Mouse (Mus musculus) cerebellum, adult 9-10 months (tissue): ENCODE results near the gene St6gal1.
"Not testable (repeated sequence)": the region's sequence is repeated elsewhere in the genome, so short reads cannot be mapped to it uniquely, and the experiment has no call there.

Source experiments
- DNase-seq: peaks from one replicate; pipeline ENCODE4 v3.0.0; 2022

St6gal1 gene

GRCm38 (mm10) chr16:23224671-23225068 is at the start of gene St6gal1:
TSS of gene St6gal1 (plus strand) at chr16:23224740.
- peak; percentile 41 for DNase-seq

- DNase-seq, result no peak
Observed at GRCm38 (mm10) chr16:23174855-23175254, 49.7 kb upstream of the St6gal1 start.

- no peak for DNase-seq
Observed at GRCm38 (mm10) chr16:23175956-23176355, 48.6 kb upstream of the St6gal1 start.

GRCm38 (mm10) chr16:23177856-23178255 is 46.7 kb upstream of the St6gal1 start:
- DNase-seq, result no peak

- DNase-seq, result no peak
Observed at GRCm38 (mm10) chr16:23178796-23179195, 45.7 kb upstream of the St6gal1 start.

- not testable (repeated sequence) for DNase-seq
Observed at GRCm38 (mm10) chr16:23179436-23179835, 45.1 kb upstream of the St6gal1 start.

- DNase-seq, result no peak
Observed at GRCm38 (mm10) chr16:23181054-23181453, 43.5 kb upstream of the St6gal1 start.

GRCm38 (mm10) chr16:23181487-23181886 is 43.1 kb upstream of the St6gal1 start:
- no peak for DNase-seq

- no peak for DNase-seq
Observed at GRCm38 (mm10) chr16:23181942-23182597, 42.5 kb upstream of the St6gal1 start.

GRCm38 (mm10) chr16:23185824-23186223 is 38.7 kb upstream of the St6gal1 start:
- DNase-seq, result no peak

GRCm38 (mm10) chr16:23186418-23186817 is 38.1 kb upstream of the St6gal1 start:
- no peak for DNase-seq

GRCm38 (mm10) chr16:23187983-23188382 is 36.6 kb upstream of the St6gal1 start:
- no peak for DNase-seq

GRCm38 (mm10) chr16:23189612-23190011 is 34.9 kb upstream of the St6gal1 start:
- no peak for DNase-seq

GRCm38 (mm10) chr16:23191560-23192242 is 32.8 kb upstream of the St6gal1 start:
- no peak for DNase-seq

GRCm38 (mm10) chr16:23195618-23196017 is 28.9 kb upstream of the St6gal1 start:
- DNase-seq, result no peak

- DNase-seq, result no peak
Observed at GRCm38 (mm10) chr16:23196296-23196695, 28.2 kb upstream of the St6gal1 start.

GRCm38 (mm10) chr16:23196791-23197190 is 27.7 kb upstream of the St6gal1 start:
- no peak for DNase-seq

GRCm38 (mm10) chr16:23201498-23201897 is 23.0 kb upstream of the St6gal1 start:
- DNase-seq, result no peak

- no peak for DNase-seq
Observed at GRCm38 (mm10) chr16:23214314-23214713, 10.2 kb upstream of the St6gal1 start.

- DNase-seq, result no peak
Observed at GRCm38 (mm10) chr16:23215241-23215900, 9.2 kb upstream of the St6gal1 start.

- no peak for DNase-seq
Observed at GRCm38 (mm10) chr16:23216366-23216765, 8.2 kb upstream of the St6gal1 start.

GRCm38 (mm10) chr16:23218313-23218712 is 6.2 kb upstream of the St6gal1 start:
- DNase-seq, result no peak

GRCm38 (mm10) chr16:23223166-23223870 is 1.2 kb upstream of the St6gal1 start:
- no peak for DNase-seq
